In the genomic region with DNA sequence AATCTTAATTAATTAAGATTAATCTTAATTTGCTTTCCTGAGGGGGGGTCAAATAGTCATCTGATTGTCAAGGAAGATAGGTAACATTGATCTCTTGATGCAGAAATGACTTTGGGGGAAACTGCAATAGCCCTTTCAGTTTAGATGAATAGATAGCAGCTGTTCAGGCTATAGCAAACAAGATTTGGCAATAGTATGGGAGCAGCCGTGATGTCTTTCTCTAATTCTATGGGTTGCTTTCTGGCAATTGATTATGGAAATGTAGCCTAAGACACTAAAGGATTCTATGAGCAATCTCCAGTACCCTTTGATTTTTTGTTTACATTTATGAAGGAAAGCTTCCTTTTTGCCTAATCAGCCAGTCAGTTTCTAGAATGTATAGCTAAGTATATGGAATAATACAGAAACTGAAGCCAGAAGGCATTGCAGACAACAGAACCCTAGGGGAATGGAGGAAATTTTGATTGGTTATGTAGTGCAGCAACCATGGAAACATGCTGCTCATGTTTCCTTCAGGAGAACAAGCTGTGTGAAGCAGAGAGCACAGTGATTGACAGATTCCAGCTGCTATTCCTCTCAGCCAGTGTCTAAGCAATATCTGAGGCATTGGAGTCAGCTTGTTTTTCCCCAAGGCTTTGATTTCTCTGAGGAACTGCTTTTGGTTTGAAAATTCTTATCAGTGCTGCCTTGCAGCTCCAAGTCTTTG, we compare ENCODE assay signal across 12 mouse cellular contexts.
DNase-seq lines count a peak whose midpoint lies in the region; ATAC-seq lines count a peak whose summit lies in the region.
"Had no signal": no experiment of that assay in that cellular context is flagged by ENCODE, and none has a peak within 500 bp of the region (broad histone marks: within the 10 kb centered on the region; RNA-seq: fewer than 3 reads in every experiment).

No protein-coding gene starts in this region.

- H3K9me3 ChIP-seq in embryonic facial prominence, embryonic 14.5 days (ENCODE audit: control insufficient read depth, low read length): no peaks in the 10 kb centered on the region
- no peaks in the 10 kb centered on the region for H3K9me3 ChIP-seq in midbrain, embryonic 13.5 days
- H3K9me3 ChIP-seq: heart, embryonic 10.5 days had no signal

- DNase-seq in layer of hippocampus, postnatal 14 days (ENCODE audit: low spot score in 2 of 2): peak; percentile 1 to 10
- DNase-seq in layer of hippocampus, postnatal 25 days (ENCODE audit: extremely low spot score in 1 of 2, low spot score in 1 of 2): no peak
- peak; percentile 17 for DNase-seq in embryo, embryonic 10.5 days (ENCODE audit: low spot score)
- peak; percentile 81 for DNase-seq in embryonic facial prominence, embryonic 14.5 days (ENCODE audit: low spot score)
- DNase-seq in adrenal gland, adult (ENCODE audit: inconsistent age in 2 of 2, low spot score in 1 of 2): no peak
- DNase-seq: kidney, adult 18-20 months; liver, postnatal 0 days; right cerebral cortex, postnatal 14 days had no signal

- ATAC-seq in embryonic facial prominence, embryonic 14.5 days (ENCODE audit: low read depth): peak; percentile 77
- peak; percentile 89 for ATAC-seq in midbrain, embryonic 13.5 days
- ATAC-seq in cerebellum, adult (ENCODE audit: insufficient number of reproducible peaks, low FRiP score, low TSS enrichment): no peak
- ATAC-seq: liver, postnatal 0 days had no signal

- 52% methylated on average over 1 of the region's 1 CpGs for whole genome bisulfite sequencing in embryonic facial prominence, embryonic 14.5 days
- 71% methylated on average over 1 of the region's 1 CpGs for WGBS in midbrain, embryonic 13.5 days

- no peaks in the 10 kb centered on the region for H3K4me1 ChIP-seq in embryonic facial prominence, embryonic 14.5 days (ENCODE audit: control insufficient read depth, insufficient read depth, low read length)
- H3K4me1 ChIP-seq in midbrain, embryonic 13.5 days (replicated peaks): no peaks in the 10 kb centered on the region
- H3K4me1 ChIP-seq: heart, embryonic 10.5 days had no signal

- H3K27me3 ChIP-seq in embryonic facial prominence, embryonic 14.5 days (replicated peaks; ENCODE audit: control insufficient read depth, insufficient read depth, low read length): no peaks in the 10 kb centered on the region
- no peaks in the 10 kb centered on the region for H3K27me3 ChIP-seq in midbrain, embryonic 13.5 days

- no peaks in the 10 kb centered on the region for H3K36me3 ChIP-seq in embryonic facial prominence, embryonic 14.5 days (ENCODE audit: control insufficient read depth, insufficient read depth, low read length)
- H3K36me3 ChIP-seq in midbrain, embryonic 13.5 days: no peaks in the 10 kb centered on the region
- H3K36me3 ChIP-seq: heart, embryonic 10.5 days had no signal

- H3K27ac ChIP-seq in embryonic facial prominence, embryonic 14.5 days (replicated peaks; ENCODE audit: low read depth, low read length): no peak overlapping the region; the same call in 1 of the 2 replicates
- H3K27ac ChIP-seq in midbrain, embryonic 13.5 days: 0 out of 2 replicates have a peak overlapping the region, but pooled peaks have one; percentile 25
- H3K27ac ChIP-seq: heart, embryonic 10.5 days had no signal

- H3K4me2 ChIP-seq in embryonic facial prominence, embryonic 14.5 days (ENCODE audit: low read depth, low read length): no peak overlapping the region
- H3K4me2 ChIP-seq in midbrain, embryonic 13.5 days (replicated peaks): no peak overlapping the region

- H3K4me3 ChIP-seq in embryonic facial prominence, embryonic 14.5 days (ENCODE audit: low read depth, low read length): no peak overlapping the region
- no peak overlapping the region for H3K4me3 ChIP-seq in midbrain, embryonic 13.5 days (replicated peaks)
- H3K4me3 ChIP-seq: heart, embryonic 10.5 days; myocyte had no signal

- no peak overlapping the region for H3K9ac ChIP-seq in embryonic facial prominence, embryonic 14.5 days (ENCODE audit: low read depth, low read length)
- no peak overlapping the region for H3K9ac ChIP-seq in midbrain, embryonic 13.5 days (replicated peaks)
- H3K9ac ChIP-seq: liver, postnatal 0 days had no signal

Comparison
In these comparisons a context has a peak if more than half of its experiments do, and no peak if none do; other contexts are left out.
1. DNase-seq: peak in layer of hippocampus, postnatal 14 days (2 of 2), embryo, embryonic 10.5 days (single experiment) and embryonic facial prominence, embryonic 14.5 days (single experiment); none in layer of hippocampus, postnatal 25 days (0 of 2) and adrenal gland, adult (0 of 2).